ENCODE assay signal across 9 mouse cellular contexts in genomic region chr2:105688011-105688410, GRCm38 (mm10). TPM values are rescaled to one million over a fixed set of nuclear protein-coding genes. Genes with fewer than 3 reads are reported as not detected.
DNase-seq lines count a peak whose midpoint lies in the region; ATAC-seq and TF ChIP-seq lines count a peak whose summit lies in the region.
"Had no signal": no experiment of that assay in that cellular context is flagged by ENCODE, and none has a peak within 500 bp of the region (broad histone marks: within the 10 kb centered on the region; RNA-seq: fewer than 3 reads in every experiment).

No protein-coding gene starts in this region.

- no peak overlapping the region for H3ac ChIP-seq in myocyte (ENCODE audit: control insufficient read depth, insufficient read length)

- no peak for DNase-seq in kidney, adult 11 months
- DNase-seq in adrenal gland, postnatal 10 days = no peak
- DNase-seq in right cerebral cortex, adult 2 months (ENCODE audit: low spot score in 2 of 2) = no peak
- DNase-seq in lung, postnatal 10 days = no peak
- DNase-seq: lung, postnatal 14 days had no signal

- H3K27ac ChIP-seq in kidney, embryonic 16.5 days (ENCODE audit: low read length) = no peak overlapping the region
- H3K27ac ChIP-seq in embryonic facial prominence, embryonic 15.5 days (replicated peaks) = no peak overlapping the region
- no peak overlapping the region for H3K27ac ChIP-seq in intestine, embryonic 15.5 days

- H3K36me3 ChIP-seq in kidney, embryonic 16.5 days (ENCODE audit: insufficient read depth, low read length) = no peaks in the 10 kb centered on the region
- no peaks in the 10 kb centered on the region for H3K36me3 ChIP-seq in embryonic facial prominence, embryonic 15.5 days
- H3K36me3 ChIP-seq in intestine, embryonic 15.5 days = no peaks in the 10 kb centered on the region
- H3K36me3 ChIP-seq in myocyte (ENCODE audit: control insufficient read depth, insufficient read depth) = no peaks in the 10 kb centered on the region

- no peak for TF ChIP-seq POLR2A in myocyte (IDR thresholded peaks at IDR 0.05; ENCODE audit: insufficient read length, low read depth)

- peaks cover 10% of the 10 kb centered on the region; the same call in 1 of the 2 replicates for H3K4me1 ChIP-seq in kidney, embryonic 16.5 days (ENCODE audit: insufficient read depth, low read length)
- H3K4me1 ChIP-seq in embryonic facial prominence, embryonic 15.5 days = peaks cover 26% of the 10 kb centered on the region
- H3K4me1 ChIP-seq in intestine, embryonic 15.5 days (replicated peaks) = 0 out of 2 replicates have a peak, but pooled peaks cover 3% of the 10 kb centered on the region

- peaks cover 94% of the 10 kb centered on the region for H3K27me3 ChIP-seq in kidney, embryonic 16.5 days (ENCODE audit: insufficient read depth, low read length)
- peaks cover 92% of the 10 kb centered on the region for H3K27me3 ChIP-seq in embryonic facial prominence, embryonic 15.5 days
- H3K27me3 ChIP-seq in intestine, embryonic 15.5 days (replicated peaks) = peaks cover 86% of the 10 kb centered on the region
- H3K27me3 ChIP-seq in myocyte (ENCODE audit: control insufficient read depth, insufficient read depth, insufficient read length) = no peaks in the 10 kb centered on the region

- H3K79me2 ChIP-seq in myocyte (ENCODE audit: control insufficient read depth, insufficient read depth) = no peaks in the 10 kb centered on the region

- H3K9me3 ChIP-seq in kidney, embryonic 16.5 days (ENCODE audit: low read length) = no peaks in the 10 kb centered on the region
- H3K9me3 ChIP-seq in embryonic facial prominence, embryonic 15.5 days (replicated peaks) = no peaks in the 10 kb centered on the region
- no peaks in the 10 kb centered on the region for H3K9me3 ChIP-seq in intestine, embryonic 15.5 days

- 2% methylated on average over 17 of the region's 17 CpGs for WGBS in kidney, embryonic 16.5 days
- WGBS in embryonic facial prominence, embryonic 15.5 days = under 1% methylated on average over 17 of the region's 17 CpGs
- under 1% methylated on average over 17 of the region's 17 CpGs for WGBS in intestine, embryonic 15.5 days

- peak overlapping the region; percentile 0 for H3K4me3 ChIP-seq in kidney, embryonic 16.5 days (ENCODE audit: low read length)
- H3K4me3 ChIP-seq in embryonic facial prominence, embryonic 15.5 days (replicated peaks) = peak overlapping the region; percentile 16
- no peak overlapping the region; the same call in 1 of the 2 replicates for H3K4me3 ChIP-seq in intestine, embryonic 15.5 days (replicated peaks)
- peak overlapping the region; percentile 8 for H3K4me3 ChIP-seq in myocyte

- H3K4me2 ChIP-seq in kidney, embryonic 16.5 days (replicated peaks; ENCODE audit: low read depth, low read length) = peak overlapping the region; percentile 22; the same call in 1 of the 2 replicates
- peak overlapping the region; percentile 29 for H3K4me2 ChIP-seq in embryonic facial prominence, embryonic 15.5 days (replicated peaks)
- peak overlapping the region; percentile 26 for H3K4me2 ChIP-seq in intestine, embryonic 15.5 days (replicated peaks)
- H3K4me2 ChIP-seq in myocyte (ENCODE audit: low read depth) = peak overlapping the region; percentile 47

- no peak for ATAC-seq in kidney, embryonic 16.5 days (ENCODE audit: low FRiP score, low TSS enrichment)
- no peak for ATAC-seq in embryonic facial prominence, embryonic 15.5 days (ENCODE audit: insufficient number of reproducible peaks, low FRiP score, low TSS enrichment, low read depth)
- 0 out of 2 replicates have a peak, but pooled peaks have one; percentile 14 for ATAC-seq in intestine, embryonic 15.5 days

- H3K9ac ChIP-seq in kidney, embryonic 16.5 days (replicated peaks; ENCODE audit: low read length) = no peak overlapping the region
- H3K9ac ChIP-seq in embryonic facial prominence, embryonic 15.5 days = no peak overlapping the region
- no peak overlapping the region for H3K9ac ChIP-seq in intestine, embryonic 15.5 days

TF ChIP-seq in myocyte, 11 proteins besides CTCF, POLR2A, EP300 and RAD21:
- TF ChIP-seq USF1 (IDR thresholded peaks at IDR 0.05; ENCODE audit: low read depth) (no peak), MAX (IDR thresholded peaks at IDR 0.05; ENCODE audit: low read depth) (no peak), E2F4 (IDR thresholded peaks at IDR 0.05; ENCODE audit: insufficient read depth) (no peak), REST (IDR thresholded peaks at IDR 0.05; ENCODE audit: insufficient read depth, insufficient read length) (no peak), TCF12 (IDR thresholded peaks at IDR 0.05; ENCODE audit: insufficient read depth, poor library complexity, severe bottlenecking) (no peak), SRF (IDR thresholded peaks at IDR 0.05; ENCODE audit: control insufficient read depth, insufficient read length, low read depth) (no peak), MYOG (IDR thresholded peaks at IDR 0.05; ENCODE audit: control insufficient read depth in 1 of 3, insufficient read depth in 1 of 3, insufficient read length in 2 of 3, low read depth in 2 of 3) (no peak), POLR2AphosphoS2 (IDR thresholded peaks at IDR 0.05; ENCODE audit: insufficient read length, low read depth) (no peak), CEBPB (IDR thresholded peaks at IDR 0.05; ENCODE audit: insufficient read depth, poor library complexity, severe bottlenecking) (no peak), MYOD1 (IDR thresholded peaks at IDR 0.05; ENCODE audit: control insufficient read depth in 1 of 3, insufficient read length in 2 of 3, low read depth in 2 of 3) (no peak), TCF3 (IDR thresholded peaks at IDR 0.05; ENCODE audit: insufficient read length, low read depth) (no peak)
TF ChIP-seq in myocyte: peak in this region for 0.

RNA-seq across cellular contexts. Expression of gene Pax6, which starts 19.3 kb away (rescaled TPM):
- polyA plus RNA-seq in kidney, embryonic 16.5 days (2015; fragmentation: Nextera tagmentation; extraction: Ambion mirVana) = 0.09 and 0.13 TPM in 2 replicates
- polyA plus RNA-seq in embryonic facial prominence, embryonic 15.5 days (2015; fragmentation: Nextera tagmentation; extraction: Ambion mirVana) = 2.2 and 2.7 TPM in 2 replicates
- 2.3 and 2.8 TPM in 2 replicates for polyA plus RNA-seq in intestine, embryonic 15.5 days (2015; fragmentation: Nextera tagmentation; extraction: Ambion mirVana)
- polyA plus RNA-seq in myocyte (2012; fragmentation: generic; extraction: Trizol) = 0.37 TPM
- under 1 TPM in 1 of 2 experiments, not detected in 1; 0.36 TPM for total RNA-seq in adrenal gland, postnatal 10 days (2021)
